Mouse (Mus musculus) adrenal gland, postnatal 25 days (tissue): ENCODE data around the gene Wnt5b. TPM values are rescaled to one million over a fixed set of nuclear protein-coding genes. Genes with fewer than 3 reads are reported as not detected.
A peak's percentile ranks its signal among the peaks of the same experiment; 100 is the strongest.

Source experiments
- DNase-seq: peaks from one replicate; pipeline ENCODE4 v3.0.0; 2021; ENCODE audit warnings: mixed read lengths
- long read RNA-seq: library from polyadenylated mRNA; stranded (forward); transcript quantifications from one replicate; pipeline ENCODE4 v2.0.0, GENCODE M21; 2021
- total RNA-seq: library from RNA; stranded (reverse); gene quantifications from 2 replicates; pipeline ENCODE4 v1.2.3, GENCODE M21; 2021

The Wnt5b gene
- total RNA-seq = 1.7 and 2.7 TPM in 2 replicates
- long read RNA-seq, partial matches to known transcripts = 0 of 12 reads
- long read RNA-seq, other reads (novel, unspliced or antisense) = 7 of 12 reads

GRCm38 (mm10) chr6:119543803-119544517 lies at the start of gene Wnt5b:
TSS of gene Wnt5b (minus strand) at chr6:119544347.
- DNase-seq = peak; percentile 29

DNA sequence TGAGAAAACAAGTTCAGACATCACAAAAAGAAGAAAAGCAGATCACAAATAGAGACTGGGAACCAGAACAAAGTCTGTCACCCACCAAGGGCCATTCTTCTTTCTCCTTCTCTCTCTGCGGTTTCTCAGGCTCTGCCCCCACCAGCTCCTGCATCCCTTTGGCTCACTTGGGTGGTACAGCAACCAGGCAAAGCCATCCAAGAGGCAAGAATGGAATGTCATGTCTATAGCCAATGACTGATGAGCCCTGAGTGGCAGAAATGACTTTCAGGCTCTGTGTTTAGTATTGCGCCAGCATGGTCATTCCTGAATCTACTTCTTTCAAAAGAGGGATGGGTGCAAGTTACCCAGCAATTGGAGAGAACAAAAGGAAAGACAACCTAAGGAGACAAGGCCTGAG lies 46.7 kb upstream of the Wnt5b start:
- DNase-seq = no peak

- no peak for DNase-seq
Observed at GRCm38 (mm10) chr6:119587897-119588296, 43.8 kb upstream of the Wnt5b start.

- DNase-seq = no peak
Observed at GRCm38 (mm10) chr6:119587454-119587853, 43.3 kb upstream of the Wnt5b start.

DNA sequence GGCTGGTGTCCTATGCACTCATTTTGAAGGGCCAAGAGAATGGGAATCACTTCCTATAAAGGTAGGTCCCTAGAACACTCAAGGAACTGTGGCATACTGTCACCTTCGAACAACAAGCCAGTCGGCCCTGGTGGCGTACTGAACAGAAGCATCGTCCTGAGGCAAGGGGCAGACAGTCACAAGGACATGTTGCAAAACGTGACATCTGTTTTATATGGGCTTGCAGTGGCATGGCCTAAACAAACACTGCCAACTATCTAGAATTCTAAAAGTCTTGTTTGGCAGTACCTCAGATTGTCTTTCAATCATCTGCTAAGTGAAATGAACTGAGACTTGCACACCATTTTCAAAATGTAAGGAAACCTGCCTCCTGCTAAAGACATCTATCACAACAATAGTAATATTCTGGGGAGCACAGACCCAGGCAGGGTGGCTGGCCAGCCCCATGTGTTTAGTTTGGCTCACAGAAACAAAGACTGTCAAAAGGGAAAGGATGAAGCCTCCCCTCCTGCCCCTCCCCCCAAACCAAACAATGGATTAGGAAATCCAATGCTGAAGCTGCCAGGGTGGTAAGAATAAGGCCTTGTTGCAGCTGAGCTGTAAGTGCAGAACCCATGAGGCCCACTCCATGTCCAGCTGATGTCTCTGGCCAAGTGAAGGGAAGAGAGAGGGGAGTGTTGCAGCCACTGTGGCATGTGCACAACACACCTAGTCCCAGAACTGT lies 41.7 kb upstream of the Wnt5b start:
- DNase-seq = no peak

DNA sequence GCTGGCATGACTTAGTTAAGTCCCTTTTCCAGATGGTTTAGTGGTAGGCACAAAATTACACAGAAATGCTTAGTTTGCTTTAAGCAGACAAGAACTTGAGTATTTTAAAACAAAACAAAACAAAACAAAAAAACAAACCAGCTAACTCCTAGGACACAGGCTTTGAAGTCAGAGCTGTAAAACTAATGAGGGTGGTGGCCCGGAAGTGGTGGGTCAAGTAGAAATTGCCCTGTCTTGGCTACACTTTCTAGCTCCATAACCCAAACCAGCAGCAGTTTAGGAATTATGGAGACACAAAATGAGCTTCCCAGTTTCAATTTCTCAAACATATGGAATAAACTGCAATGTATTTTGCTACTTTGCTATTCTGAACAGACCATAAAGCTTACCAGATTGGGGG lies 39.9 kb upstream of the Wnt5b start:
- no peak for DNase-seq

- no peak for DNase-seq
Observed at GRCm38 (mm10) chr6:119583165-119583564, 39.0 kb upstream of the Wnt5b start.

DNA sequence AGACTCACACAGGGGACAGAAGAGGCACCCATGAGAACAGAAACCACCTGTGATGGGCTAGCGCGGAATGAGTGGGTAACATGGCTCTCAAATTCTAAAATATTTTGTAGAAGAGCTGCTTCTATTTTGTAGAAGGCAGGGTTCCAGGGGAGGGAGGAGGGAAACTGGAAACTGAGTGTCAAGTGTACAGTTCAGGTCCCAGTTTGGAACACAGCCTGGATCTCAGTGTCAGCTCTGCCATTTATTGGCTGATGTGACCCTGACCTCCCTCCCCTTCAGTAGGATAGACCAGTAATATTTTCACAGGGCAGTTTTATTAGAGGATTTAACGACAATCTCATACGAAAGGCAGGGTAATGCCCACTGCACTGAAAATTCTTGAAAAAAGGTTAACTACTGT lies 32.6 kb upstream of the Wnt5b start:
- no peak for DNase-seq

- no peak for DNase-seq
Observed at GRCm38 (mm10) chr6:119575331-119575730, 31.2 kb upstream of the Wnt5b start.

DNA sequence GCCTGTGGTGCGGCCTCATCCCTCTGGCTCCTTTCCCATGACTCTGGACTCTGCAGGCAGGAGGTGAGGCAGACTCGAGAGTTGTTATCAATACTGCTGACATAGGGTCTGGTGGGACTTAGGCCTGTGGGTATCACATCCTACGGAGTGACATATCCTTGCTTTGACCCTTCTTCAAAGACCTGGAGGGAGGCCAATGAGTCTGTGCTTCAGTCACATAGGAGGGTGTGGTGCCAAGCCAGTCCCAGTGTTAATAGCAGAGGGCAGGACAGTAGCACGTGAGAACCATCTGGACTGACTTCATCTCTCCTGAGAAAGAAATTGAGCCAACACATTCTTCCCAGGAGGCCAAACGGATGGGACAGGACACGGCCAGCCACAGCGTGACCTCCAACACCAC lies 28.1 kb upstream of the Wnt5b start:
- no peak for DNase-seq

DNA sequence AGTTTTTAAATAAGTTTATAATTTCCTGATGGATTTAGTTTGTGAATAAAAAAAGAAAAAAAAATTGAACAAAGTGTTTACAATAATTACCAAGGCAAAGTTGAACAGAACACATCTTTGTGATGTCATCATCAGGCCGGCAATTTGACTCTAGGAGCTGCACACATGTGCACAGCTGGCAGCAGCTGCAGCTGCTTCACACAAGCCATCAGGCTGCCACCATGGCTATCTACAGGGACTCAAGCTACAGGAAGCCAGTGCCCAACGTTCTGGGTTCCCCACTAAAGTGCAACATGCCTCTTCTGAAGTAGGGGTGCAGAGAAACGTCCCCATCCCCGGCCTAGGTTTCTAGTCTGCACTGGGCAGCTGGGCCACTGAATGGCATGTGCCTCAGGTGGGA lies 26.6 kb upstream of the Wnt5b start:
- DNase-seq = no peak

GRCm38 (mm10) chr6:119568339-119568738 lies 24.2 kb upstream of the Wnt5b start:
- no peak for DNase-seq

- DNase-seq = no peak
Observed at GRCm38 (mm10) chr6:119565451-119566379, 21.6 kb upstream of the Wnt5b start.

- DNase-seq = no peak
Observed at GRCm38 (mm10) chr6:119562558-119562957, 18.4 kb upstream of the Wnt5b start.

DNA sequence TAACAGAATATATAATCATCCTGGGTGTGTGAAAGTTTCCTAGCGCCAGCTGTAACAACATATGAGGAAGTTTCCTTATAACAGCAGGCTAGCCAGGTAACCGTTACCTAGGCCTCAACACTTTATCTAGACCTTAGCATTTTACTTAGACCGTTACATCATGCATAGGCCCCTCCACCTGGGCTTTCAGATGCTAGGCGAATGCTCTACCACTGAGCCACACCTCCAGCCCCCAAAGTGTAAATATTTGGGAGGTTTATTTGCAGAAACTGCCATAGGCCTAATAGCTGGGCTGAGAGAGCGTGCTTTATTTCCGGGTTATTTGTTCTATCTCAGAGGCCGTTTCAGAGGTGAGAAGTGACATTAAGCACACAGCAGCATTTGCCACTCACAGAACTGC lies 14.7 kb upstream of the Wnt5b start:
- no peak for DNase-seq

DNA sequence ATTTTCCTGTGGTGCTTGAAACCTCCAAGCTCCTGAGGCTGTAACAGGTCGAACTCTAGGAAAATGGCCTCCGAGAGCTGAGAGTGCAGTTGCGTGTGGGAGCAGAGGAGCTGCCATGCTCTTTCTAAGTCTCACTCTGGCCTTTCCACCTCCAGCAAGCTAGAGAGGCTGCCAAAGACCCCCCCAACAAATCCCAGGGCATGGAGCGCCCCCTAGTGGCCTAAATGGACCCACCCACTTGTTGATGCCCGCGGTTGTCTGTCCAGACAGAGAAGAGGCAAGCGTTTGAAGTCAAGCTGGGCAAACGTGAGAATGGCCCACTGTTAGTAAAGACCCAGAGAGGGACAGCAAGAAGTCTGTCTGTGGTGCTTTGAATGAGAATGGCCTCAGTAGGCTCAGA lies 10.3 kb upstream of the Wnt5b start:
- no peak for DNase-seq

DNA sequence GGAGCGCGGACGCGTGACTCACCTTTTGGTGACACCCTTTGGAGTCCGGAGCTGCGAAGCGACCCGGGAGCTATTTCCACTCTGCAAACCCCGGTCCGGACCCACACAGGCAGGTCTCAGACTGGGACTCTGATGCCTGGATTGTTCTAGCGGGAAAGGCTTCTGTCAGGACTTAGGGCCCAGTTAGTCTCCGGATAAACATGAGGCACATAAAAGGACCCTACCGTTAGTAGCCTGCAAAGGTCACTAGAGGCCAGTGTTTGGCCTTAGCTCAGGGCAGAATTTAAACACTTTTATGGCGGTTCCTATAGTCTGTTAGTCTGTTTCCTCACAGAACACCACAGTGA lies 344 bp upstream of the Wnt5b start:
- DNase-seq = no peak

- DNase-seq = no peak
Observed at GRCm38 (mm10) chr6:119543456-119543802, 718 bp downstream of the Wnt5b start.

- DNase-seq = no peak
Observed at GRCm38 (mm10) chr6:119535867-119536266, 8.3 kb downstream of the Wnt5b start.

DNA sequence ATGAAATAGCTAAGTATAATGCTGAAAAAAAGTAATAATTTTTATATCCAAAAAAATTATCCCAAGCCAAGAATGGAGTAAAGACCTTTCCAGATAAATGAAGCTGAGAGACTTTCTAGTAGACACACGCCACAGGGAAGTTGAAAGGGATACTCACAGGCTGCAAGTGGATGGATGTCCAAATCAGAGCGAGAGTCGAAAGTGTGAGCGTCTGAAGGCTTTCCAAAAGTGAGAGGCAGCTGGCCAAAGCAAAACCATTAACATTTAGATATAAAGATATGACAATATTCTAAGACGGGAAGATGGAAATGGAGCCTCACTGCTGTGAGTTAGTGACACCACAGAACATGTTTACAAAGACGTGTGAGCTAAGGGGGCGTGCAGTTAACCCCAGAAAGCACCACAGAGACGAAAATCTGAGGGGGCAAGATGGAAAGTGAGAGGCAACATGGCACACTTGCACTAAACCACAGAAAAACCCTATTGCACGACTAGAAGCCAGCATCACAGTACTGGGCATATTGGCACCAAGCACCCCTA lies 10.9 kb downstream of the Wnt5b start:
- DNase-seq = no peak

GRCm38 (mm10) chr6:119529659-119530058 lies 14.5 kb downstream of the Wnt5b start:
- DNase-seq = no peak

DNA sequence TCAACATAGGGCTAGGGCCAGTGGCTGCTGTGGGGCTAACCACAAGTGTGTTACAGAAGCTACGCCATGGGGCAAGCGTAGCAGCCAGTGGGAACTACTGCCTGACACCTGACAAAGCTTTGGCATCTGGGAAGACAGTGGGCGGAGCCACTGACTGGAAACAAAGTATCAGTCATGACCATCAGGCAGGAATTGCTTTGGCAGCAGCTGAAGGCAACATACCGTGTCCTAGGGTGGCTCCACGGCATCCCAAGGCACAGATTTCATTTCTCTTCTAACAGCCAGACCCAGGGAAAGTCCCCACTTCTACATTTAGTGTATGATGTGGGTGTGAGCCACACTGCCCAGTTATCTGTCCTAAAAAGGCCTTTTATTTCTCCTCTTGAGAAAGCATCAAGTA lies 17.6 kb downstream of the Wnt5b start:
- DNase-seq = no peak

GRCm38 (mm10) chr6:119521931-119522391 lies 22.2 kb downstream of the Wnt5b start:
- no peak for DNase-seq
